Mouse (Mus musculus) small intestine, adult 2 months (tissue): ENCODE measurements around the gene Styxl1. TPM values are rescaled to one million over a fixed set of nuclear protein-coding genes. Genes with fewer than 3 reads are reported as not detected.

Experiments used
- H3K27ac ChIP-seq: fragments of 200-500 bp; 2 replicates; pipeline ENCODE4 v1.5.1; 2012; ENCODE audit warnings: low read depth, low read length, control low read depth, inconsistent platforms; ENCODE audit not compliant: insufficient read depth
- H3K27me3 ChIP-seq: fragments of 200-500 bp; 2 replicates; pipeline ENCODE4 v1.6.1; 2012; ENCODE audit warnings: mild to moderate bottlenecking, moderate library complexity, low read length, inconsistent platforms; ENCODE audit not compliant: control insufficient read depth, insufficient read depth
- H3K36me3 ChIP-seq: fragments of 200-500 bp; 2 replicates; pipeline ENCODE4 v1.6.1; 2012; ENCODE audit warnings: mild to moderate bottlenecking, low read length, control low read depth, inconsistent platforms; ENCODE audit not compliant: control insufficient read depth, insufficient read depth
- H3K4me1 ChIP-seq: fragments of 200-500 bp; 2 replicates; pipeline ENCODE4 v1.6.1; 2012; ENCODE audit warnings: low read length, inconsistent platforms, mixed read lengths; ENCODE audit not compliant: control insufficient read depth, insufficient read depth, insufficient read length
- H3K4me3 ChIP-seq: fragments of 200-500 bp; 2 replicates; pipeline ENCODE4 v1.5.1; 2012; ENCODE audit warnings: low read depth, mild to moderate bottlenecking, control low read depth, inconsistent platforms, low read length, moderate library complexity
- CTCF ChIP-seq: fragments of 200-500 bp; IDR thresholded peaks from 2 replicates; pipeline ENCODE4 v1.5.1; 2012; ENCODE audit warnings: low read depth, mild to moderate bottlenecking, control low read depth, inconsistent platforms, low read length, moderate library complexity, mixed read lengths; ENCODE audit not compliant: insufficient replicate concordance, insufficient read length; ENCODE audit errors: extremely low read depth
- POLR2A ChIP-seq: fragments of 200-500 bp; IDR thresholded peaks from 2 replicates; pipeline ENCODE4 v1.6.1; 2012; ENCODE audit warnings: low read depth, mild to moderate bottlenecking, control low read depth, inconsistent platforms, low read length, moderate library complexity
- WGBS: fragments of 180-500 bp; shearing (Covaris S2); methylation state at CpG from one replicate; pipeline ENCODE4 v1.1.7; 2018; 5-methylcytosine and 5-hydroxymethylcytosine counted together
- polyA plus RNA-seq: library from polyadenylated mRNA; depleted of rRNA; stranded (reverse); fragments of >200 nt; gene quantifications from 2 replicates; pipeline ENCODE4 v1.2.3, GENCODE M21; 2012

Styxl1 gene
- polyA plus RNA-seq, 1 experiment = 0.19 TPM

GRCm38 (mm10) chr5:135710599-135711214 lies 67.5 kb downstream of the Styxl1 start:
- peaks cover 2% of the 10 kb centered on the region for H3K36me3 ChIP-seq
- TF ChIP-seq POLR2A = no peak
- no peak for TF ChIP-seq CTCF
- peak overlapping the region; percentile 20; the same call in 1 of the 2 replicates for H3K27ac ChIP-seq
- H3K27me3 ChIP-seq = no peaks in the 10 kb centered on the region
- 73% methylated on average over 7 of the region's 7 CpGs for WGBS
- no peak overlapping the region for H3K4me3 ChIP-seq
- peaks cover 20% of the 10 kb centered on the region for H3K4me1 ChIP-seq

DNA sequence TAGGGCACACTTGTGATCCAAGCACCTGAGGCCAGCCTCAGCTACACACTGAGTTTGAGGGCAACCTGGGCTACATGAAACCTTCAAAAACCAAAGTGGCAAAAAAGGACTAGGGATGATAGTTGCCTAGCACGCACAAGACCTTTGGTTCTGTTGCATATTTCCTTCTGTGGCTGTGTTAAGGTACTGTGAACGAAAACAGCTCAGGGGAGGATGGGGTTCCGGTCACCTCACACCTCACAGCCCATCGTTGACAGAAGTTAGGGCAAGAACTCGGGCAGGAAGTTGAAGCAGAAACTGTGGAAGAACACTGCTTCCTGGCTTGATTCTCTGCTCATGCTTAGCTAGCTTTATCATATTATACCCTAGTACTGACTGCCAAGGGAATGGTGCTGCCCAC lies 68.5 kb downstream of the Styxl1 start:
- H3K4me1 ChIP-seq = peaks cover 20% of the 10 kb centered on the region
- TF ChIP-seq POLR2A = no peak
- no peak for TF ChIP-seq CTCF
- peaks cover 2% of the 10 kb centered on the region for H3K36me3 ChIP-seq
- H3K27ac ChIP-seq = no peak overlapping the region
- no peak overlapping the region for H3K4me3 ChIP-seq
- WGBS = 88% methylated on average over 5 of the region's 5 CpGs
- no peaks in the 10 kb centered on the region for H3K27me3 ChIP-seq

DNA sequence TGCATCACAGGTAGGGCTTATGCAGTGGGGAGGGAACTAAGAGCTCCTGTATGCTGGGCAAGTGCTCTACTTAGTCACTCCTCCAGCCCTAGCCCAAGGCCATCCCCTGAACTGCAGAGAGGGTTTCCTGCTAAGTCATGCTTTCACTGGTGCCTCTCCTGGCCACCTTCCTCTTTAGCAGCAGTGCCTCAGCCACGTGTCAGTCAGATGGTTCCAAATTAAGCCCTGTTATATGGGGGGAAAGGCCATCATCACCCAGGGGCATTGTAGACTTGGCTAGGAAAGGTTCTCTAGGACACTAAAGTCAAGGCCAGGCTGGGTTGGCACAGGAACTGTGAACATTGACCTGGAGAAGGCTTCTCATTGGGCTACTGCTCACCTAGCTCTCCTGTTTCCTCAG lies 70.3 kb downstream of the Styxl1 start:
- WGBS = 50% methylated on average over 1 of the region's 1 CpGs
- peaks cover 14% of the 10 kb centered on the region for H3K4me1 ChIP-seq
- TF ChIP-seq POLR2A (no peak), CTCF (no peak)
- H3K27me3 ChIP-seq = no peaks in the 10 kb centered on the region
- no peak overlapping the region for H3K27ac ChIP-seq
- H3K4me3 ChIP-seq = no peak overlapping the region
- H3K36me3 ChIP-seq = peaks cover 2% of the 10 kb centered on the region

DNA sequence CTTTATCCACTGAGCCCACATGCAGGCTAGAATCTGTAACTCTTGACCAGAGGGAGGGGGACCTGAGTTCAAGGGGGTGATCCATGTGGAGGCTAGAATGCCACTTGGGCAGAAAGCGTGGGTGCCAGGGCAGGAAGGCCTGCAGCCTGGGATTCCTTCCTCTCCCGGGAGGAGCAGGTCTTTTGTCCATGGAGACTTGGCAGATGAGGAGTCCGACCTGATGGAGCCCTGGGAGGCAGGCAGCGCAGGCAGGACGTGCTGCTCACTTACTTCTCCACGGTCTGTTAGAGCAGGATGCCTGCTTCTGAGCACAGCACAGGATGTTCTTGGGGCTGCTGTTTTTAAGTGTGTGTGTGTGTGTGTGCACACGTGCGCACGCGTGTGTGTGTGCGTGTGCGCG lies 71.1 kb downstream of the Styxl1 start:
- no peak overlapping the region for H3K27ac ChIP-seq
- H3K4me1 ChIP-seq = peaks cover 15% of the 10 kb centered on the region
- TF ChIP-seq POLR2A (no peak), CTCF (no peak)
- WGBS = 95% methylated on average over 13 of the region's 13 CpGs
- no peak overlapping the region for H3K4me3 ChIP-seq
- H3K36me3 ChIP-seq = peaks cover 3% of the 10 kb centered on the region
- H3K27me3 ChIP-seq = no peaks in the 10 kb centered on the region

DNA sequence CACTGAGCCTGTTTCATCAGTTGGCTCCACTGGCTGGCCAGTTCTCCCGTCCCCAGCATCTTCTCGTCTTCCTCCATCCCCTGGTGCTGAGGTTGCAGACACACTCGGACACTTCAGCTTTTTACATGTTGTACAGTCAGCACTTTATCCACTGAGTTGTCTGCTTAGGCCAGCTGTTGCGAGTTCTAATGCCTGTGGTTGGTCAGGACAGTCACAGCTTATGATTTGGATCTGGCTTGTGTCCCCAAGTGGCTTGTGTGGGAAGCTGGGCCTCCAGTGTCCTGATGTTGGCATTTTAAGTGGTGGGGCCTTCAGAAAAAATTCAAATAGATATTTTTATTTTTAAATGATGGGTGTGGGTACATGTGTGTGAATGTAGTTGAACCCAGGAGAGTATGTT lies 72.8 kb downstream of the Styxl1 start:
- WGBS = 90% methylated on average over 4 of the region's 4 CpGs
- H3K36me3 ChIP-seq = peaks cover 9% of the 10 kb centered on the region
- H3K27me3 ChIP-seq = no peaks in the 10 kb centered on the region
- no peak for TF ChIP-seq CTCF
- TF ChIP-seq POLR2A = no peak
- peaks cover 13% of the 10 kb centered on the region for H3K4me1 ChIP-seq
- no peak overlapping the region for H3K4me3 ChIP-seq
- H3K27ac ChIP-seq = no peak overlapping the region

DNA sequence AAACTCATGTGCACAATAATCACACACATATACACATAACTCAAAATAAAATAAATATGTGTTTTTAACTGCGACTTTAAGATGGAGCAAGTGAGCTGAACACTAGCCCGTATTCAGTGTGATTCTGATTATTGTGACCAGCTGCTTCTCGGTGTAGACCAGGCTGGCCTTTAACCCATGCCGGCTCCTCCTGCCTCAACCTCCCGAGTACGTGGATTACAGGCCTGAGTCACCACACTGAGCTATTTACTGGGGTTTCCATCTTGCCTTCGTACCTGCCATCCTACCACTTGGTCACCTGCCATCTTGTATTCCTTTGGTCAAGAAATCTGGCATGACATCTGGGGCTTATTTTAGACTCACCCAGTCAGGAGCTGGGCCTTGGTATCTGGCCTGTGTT lies 74.8 kb downstream of the Styxl1 start:
- Histone ChIP-seq H3K27me3 (no peaks in the 10 kb centered on the region), H3K4me3 (no peak overlapping the region), H3K36me3 (peaks cover 17% of the 10 kb centered on the region), H3K4me1 (peaks cover 13% of the 10 kb centered on the region), H3K27ac (no peak overlapping the region)
- WGBS = 94% methylated on average over 7 of the region's 7 CpGs
- TF ChIP-seq POLR2A (no peak), CTCF (no peak)

- Histone ChIP-seq H3K4me3 (no peak overlapping the region), H3K27ac (peak overlapping the region; percentile 56), H3K36me3 (peaks cover 17% of the 10 kb centered on the region), H3K4me1 (peaks cover 8% of the 10 kb centered on the region), H3K27me3 (no peaks in the 10 kb centered on the region)
- 49% methylated on average over 15 of the region's 15 CpGs for WGBS
- TF ChIP-seq CTCF = peak; percentile 34; the same call in 1 of the 2 replicates
- TF ChIP-seq POLR2A = no peak
These were observed 75.4 kb downstream of the Styxl1 start for GRCm38 (mm10) chr5:135702682-135703192.
